Mouse (Mus musculus) frontal cortex, postnatal 25 days (tissue): ENCODE results near the gene Pram1.
A peak's percentile ranks its signal among the peaks of the same experiment; 100 is the strongest.

ENCODE experiments used
- DNase-seq, 2 experiments: peaks; one replicate each; pipeline ENCODE4 v3.0.0; 2022; ENCODE audit warnings: low spot score in 2 of 2

Gene Pram1

GRCm38 (mm10) chr17:33669681-33670080 lies 31.8 kb downstream of the Pram1 start:
- no peak for DNase-seq

GRCm38 (mm10) chr17:33673837-33674236 lies 36.0 kb downstream of the Pram1 start:
- DNase-seq: no peak

- DNase-seq: no peak
Observed at GRCm38 (mm10) chr17:33675452-33675851, 37.6 kb downstream of the Pram1 start.

GRCm38 (mm10) chr17:33676086-33676485 lies 38.2 kb downstream of the Pram1 start:
- DNase-seq: no peak

- DNase-seq: no peak
Observed at GRCm38 (mm10) chr17:33678771-33679170, 40.9 kb downstream of the Pram1 start.

GRCm38 (mm10) chr17:33681767-33682166 lies 43.9 kb downstream of the Pram1 start:
- no peak for DNase-seq

GRCm38 (mm10) chr17:33684671-33685231 lies 46.9 kb downstream of the Pram1 start:
- DNase-seq: peak; percentile 62

- DNase-seq: peak; percentile 94 to 95
Observed at GRCm38 (mm10) chr17:33685249-33685653, 47.4 kb downstream of the Pram1 start.

- DNase-seq: no peak
Observed at GRCm38 (mm10) chr17:33686760-33687159, 48.9 kb downstream of the Pram1 start, which contains the start of gene Hnrnpm. Gene Hnrnpm, minus strand, starts transcription at chr17:33686860.
